22 mouse cellular contexts compared by ENCODE assay signal in genomic region chr9:7470262-7470661, GRCm38 (mm10). TPM values are rescaled to one million over a fixed set of nuclear protein-coding genes. Genes with fewer than 3 reads are reported as not detected.
"Had no signal": no experiment of that assay in that cellular context is flagged by ENCODE, and none has a peak within 500 bp of the region (broad histone marks: within the 10 kb centered on the region; RNA-seq: fewer than 3 reads in every experiment).

No protein-coding gene starts in this region.

- DNase-seq: left cerebral cortex, postnatal 4 days; liver; liver, embryonic 13.5 days; liver, postnatal 0 days; lung, adult 18-20 months; lung, adult 2 months; lung, embryonic 14.5 days; lung, postnatal 10 days; lung, postnatal 14 days; lung, postnatal 36 days; lung, postnatal 4 days; midbrain, embryonic 14.5 days had no signal

RNA-seq across cellular contexts. Expression of gene Mmp3, which starts 24.6 kb away (rescaled TPM):
- total RNA-seq: left cerebral cortex, postnatal 10 days; left cerebral cortex, postnatal 14 days; left cerebral cortex, postnatal 25 days; left cerebral cortex, postnatal 36 days; left cerebral cortex, postnatal 4 days; megakaryocyte progenitor cell, adult 5-6 weeks; megakaryocyte, adult 5-6 weeks; megakaryocyte-erythroid progenitor cell, adult 5-6 weeks; monocyte, adult 5-6 weeks had no signal

RNA-seq across cellular contexts. Expression of gene Mmp10, which starts 31.9 kb away (rescaled TPM):
- total RNA-seq: left cerebral cortex, postnatal 10 days; left cerebral cortex, postnatal 14 days; left cerebral cortex, postnatal 25 days; left cerebral cortex, postnatal 36 days; left cerebral cortex, postnatal 4 days; liver, adult 2 months; megakaryocyte progenitor cell, adult 5-6 weeks; megakaryocyte, adult 5-6 weeks; megakaryocyte-erythroid progenitor cell, adult 5-6 weeks; midbrain, postnatal 0 days; monocyte, adult 5-6 weeks had no signal
